Mouse (Mus musculus) ES-E14 (cell line): ENCODE data around the gene Ppp1r13b.

Experiments
- CHD2 ChIP-seq: IDR thresholded peaks from 2 replicates; pipeline ENCODE4 v1.6.1; 2014; ENCODE audit warnings: mild to moderate bottlenecking, low read depth, low read length, inconsistent platforms
- ZC3H11A ChIP-seq: IDR thresholded peaks from 2 replicates; pipeline ENCODE4 v1.6.1; 2012; ENCODE audit warnings: low read depth, mild to moderate bottlenecking, inconsistent platforms, low read length, borderline replicate concordance
- ZNF384 ChIP-seq: IDR thresholded peaks from 2 replicates; pipeline ENCODE4 v1.6.1; 2012; ENCODE audit warnings: low read depth, low read length, inconsistent platforms

DNA sequence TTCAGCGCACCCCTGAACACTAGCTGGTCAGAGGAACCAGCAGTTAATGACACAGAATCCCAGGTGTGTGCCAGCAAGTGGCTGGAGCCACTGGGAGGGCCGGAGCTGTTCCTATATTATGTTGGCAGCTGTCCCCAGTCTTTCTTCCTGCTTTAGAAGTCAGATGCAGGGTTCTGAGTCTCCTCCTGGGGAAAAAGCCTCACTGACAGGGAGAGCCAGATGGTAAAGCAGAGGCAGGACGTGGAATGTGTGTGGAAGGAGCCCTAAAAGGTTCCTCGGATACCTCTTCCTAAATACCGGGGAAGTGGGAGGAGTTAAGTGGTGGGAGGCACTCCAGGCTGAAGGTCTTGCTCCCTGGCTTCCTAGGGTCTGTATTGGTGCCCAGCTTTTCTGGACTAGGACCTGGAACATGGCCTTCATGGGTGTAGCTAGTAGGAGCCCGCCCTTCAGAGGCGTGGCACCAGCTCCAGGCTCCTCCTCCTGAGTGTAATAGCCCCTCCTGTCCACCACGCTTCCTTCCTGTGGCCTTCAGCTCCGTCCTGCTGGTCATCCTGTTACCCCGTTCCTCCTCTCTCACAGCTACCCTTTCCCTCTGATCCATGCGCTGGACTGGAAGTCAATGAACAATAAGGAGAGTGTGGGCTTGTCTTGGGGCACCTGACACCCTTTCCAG, 25.3 kb upstream of the Ppp1r13b start:
- TF ChIP-seq ZC3H11A = no peak
- TF ChIP-seq CHD2 = no peak
- no peak for TF ChIP-seq ZNF384
